Mouse (Mus musculus): ENCODE measurements at regions not wholly inside any gene's neighbourhood (a gene's known extent, or its start where the extent isn't known, plus 50 kb on each side); places are given as distances from the start of the nearest gene placed in this dataset.

DNA sequence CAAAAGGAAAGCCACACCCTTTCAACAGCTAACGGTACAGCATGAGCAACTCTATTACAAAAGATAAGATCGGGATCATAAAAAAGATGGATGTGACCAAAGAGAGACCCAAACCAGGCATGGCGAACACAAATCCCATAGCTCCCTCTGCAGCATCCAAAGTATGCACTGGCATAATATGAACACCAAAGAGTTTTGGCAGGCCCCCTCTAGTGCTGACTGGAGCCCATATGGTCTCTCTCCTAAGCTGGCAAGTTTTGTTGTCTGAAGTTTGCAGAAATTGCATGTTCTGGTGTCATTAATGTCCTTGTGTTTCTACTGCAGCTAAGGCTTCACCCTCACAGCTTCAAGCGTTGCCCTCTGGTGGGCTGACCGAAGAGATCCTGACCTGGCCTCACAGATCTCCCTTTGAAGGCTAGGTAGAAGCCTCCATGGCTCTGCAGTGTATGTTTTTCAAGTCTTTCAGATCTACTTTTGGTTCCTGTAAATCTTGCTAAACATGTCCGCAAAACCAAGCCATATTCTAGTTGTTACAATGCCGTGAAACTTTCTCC is 75.7 kb upstream of the Bcl2l14 start:
- no peaks in the 10 kb centered on the region for H3K27me3 ChIP-seq (replicated peaks; ENCODE audit: insufficient read depth, low read length)
- no peak overlapping the region for H3K9ac ChIP-seq (replicated peaks; ENCODE audit: low read depth)
- H3K9me3 ChIP-seq (ENCODE audit: low read length): no peaks in the 10 kb centered on the region
- H3K4me3 ChIP-seq (ENCODE audit: low read depth, low read length): no peak overlapping the region
- no peak for DNase-seq (ENCODE audit: low spot score)
- no peaks in the 10 kb centered on the region for H3K36me3 ChIP-seq (ENCODE audit: insufficient read depth, low read length)
- no peak for ATAC-seq
- no peak overlapping the region for H3K27ac ChIP-seq (ENCODE audit: low read length)
- H3K4me1 ChIP-seq (ENCODE audit: insufficient read depth, low read depth, low read length): no peaks in the 10 kb centered on the region
- TF ChIP-seq CTCF (IDR thresholded peaks at IDR 0.05) (0 out of 2 replicates have a peak, but pooled peaks have one; percentile 28), EP300 (IDR thresholded peaks at IDR 0.05) (no peak)
- H3K4me2 ChIP-seq (replicated peaks; ENCODE audit: low read depth, low read length): no peak overlapping the region
- 86% methylated on average over 7 of the region's 7 CpGs for WGBS

DNA sequence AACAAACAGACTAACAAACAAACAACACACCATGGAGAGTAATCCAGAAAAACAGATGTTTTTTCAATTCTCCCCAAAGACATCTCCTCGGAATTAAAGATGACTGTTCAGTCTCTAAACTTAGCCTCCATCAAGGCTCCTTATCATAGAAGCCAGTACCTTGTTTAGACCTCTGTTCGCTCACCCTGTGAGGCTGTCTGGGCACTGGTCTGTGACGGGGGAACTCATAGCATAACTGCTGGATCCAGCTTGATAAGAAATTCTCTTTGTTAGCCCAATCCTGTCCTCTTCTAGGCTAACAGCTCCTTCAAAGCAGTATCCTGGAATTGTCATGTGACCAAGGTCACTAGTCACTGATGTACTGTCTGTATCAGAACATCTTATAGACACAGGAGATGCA is 72.1 kb upstream of the Bcl2l14 start:
- Histone ChIP-seq H3K9me3 (ENCODE audit: low read length) (no peaks in the 10 kb centered on the region), H3K4me3 (ENCODE audit: low read depth, low read length) (no peak overlapping the region), H3K9ac (replicated peaks; ENCODE audit: low read depth) (no peak overlapping the region), H3K27ac (ENCODE audit: low read length) (no peak overlapping the region), H3K36me3 (ENCODE audit: insufficient read depth, low read length) (no peaks in the 10 kb centered on the region), H3K4me2 (replicated peaks; ENCODE audit: low read depth, low read length) (no peak overlapping the region), H3K4me1 (ENCODE audit: insufficient read depth, low read depth, low read length) (no peaks in the 10 kb centered on the region), H3K27me3 (replicated peaks; ENCODE audit: insufficient read depth, low read length) (no peaks in the 10 kb centered on the region)
- TF ChIP-seq CTCF (IDR thresholded peaks at IDR 0.05) (no peak), EP300 (IDR thresholded peaks at IDR 0.05) (no peak)
- WGBS: 78% methylated on average over 3 of the region's 3 CpGs
- ATAC-seq (no peak), DNase-seq (ENCODE audit: low spot score) (no peak)

GRCm38 (mm10) chr6:134325564-134325963 is 70.6 kb upstream of the Bcl2l14 start:
- Histone ChIP-seq H3K9ac (replicated peaks; ENCODE audit: low read depth) (no peak overlapping the region), H3K4me3 (ENCODE audit: low read depth, low read length) (no peak overlapping the region), H3K27ac (ENCODE audit: low read length) (no peak overlapping the region), H3K36me3 (ENCODE audit: insufficient read depth, low read length) (no peaks in the 10 kb centered on the region), H3K4me2 (replicated peaks; ENCODE audit: low read depth, low read length) (no peak overlapping the region), H3K4me1 (ENCODE audit: insufficient read depth, low read depth, low read length) (no peaks in the 10 kb centered on the region), H3K9me3 (ENCODE audit: low read length) (no peaks in the 10 kb centered on the region), H3K27me3 (replicated peaks; ENCODE audit: insufficient read depth, low read length) (no peaks in the 10 kb centered on the region)
- WGBS: 95% methylated on average over 4 of the region's 4 CpGs
- ATAC-seq (no peak), DNase-seq (ENCODE audit: low spot score) (no peak)
- TF ChIP-seq EP300 (IDR thresholded peaks at IDR 0.05) (no peak), CTCF (IDR thresholded peaks at IDR 0.05) (no peak)

- no peaks in the 10 kb centered on the region for H3K36me3 ChIP-seq (ENCODE audit: insufficient read depth, low read length)
- no peaks in the 10 kb centered on the region for H3K27me3 ChIP-seq (replicated peaks; ENCODE audit: insufficient read depth, low read length)
- no peak for DNase-seq (ENCODE audit: low spot score)
- no peak overlapping the region for H3K4me3 ChIP-seq (ENCODE audit: low read depth, low read length)
- H3K4me2 ChIP-seq (replicated peaks; ENCODE audit: low read depth, low read length): no peak overlapping the region
- TF ChIP-seq CTCF (IDR thresholded peaks at IDR 0.05) (no peak), EP300 (IDR thresholded peaks at IDR 0.05) (no peak)
- WGBS: 59% methylated on average over 10 of the region's 10 CpGs
- H3K27ac ChIP-seq (ENCODE audit: low read length): no peak overlapping the region
- no peak for ATAC-seq
- no peaks in the 10 kb centered on the region for H3K4me1 ChIP-seq (ENCODE audit: insufficient read depth, low read depth, low read length)
- no peaks in the 10 kb centered on the region for H3K9me3 ChIP-seq (ENCODE audit: low read length)
- no peak overlapping the region for H3K9ac ChIP-seq (replicated peaks; ENCODE audit: low read depth)
These were observed 66.4 kb upstream of the Bcl2l14 start for GRCm38 (mm10) chr6:134329550-134330299.

DNA sequence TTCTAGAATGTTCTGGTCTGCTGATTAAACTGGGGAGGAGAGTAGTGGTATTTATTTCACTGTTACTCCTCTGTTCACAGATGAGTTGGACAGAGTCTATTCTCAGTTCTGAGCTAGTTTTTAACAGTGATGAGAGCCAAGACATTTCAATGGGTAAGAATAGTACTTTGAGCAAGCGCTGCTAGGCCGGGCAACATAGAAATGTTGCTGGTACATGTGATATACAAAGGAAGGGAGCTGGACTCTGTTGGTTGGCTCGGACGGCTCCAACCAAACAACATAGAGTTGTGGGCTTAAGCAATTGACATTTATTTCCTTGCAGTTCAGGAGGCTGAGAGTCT is 65.8 kb upstream of the Bcl2l14 start:
- TF ChIP-seq CTCF (IDR thresholded peaks at IDR 0.05) (no peak), EP300 (IDR thresholded peaks at IDR 0.05) (no peak)
- Histone ChIP-seq H3K27me3 (replicated peaks; ENCODE audit: insufficient read depth, low read length) (no peaks in the 10 kb centered on the region), H3K4me2 (replicated peaks; ENCODE audit: low read depth, low read length) (no peak overlapping the region), H3K4me1 (ENCODE audit: insufficient read depth, low read depth, low read length) (no peaks in the 10 kb centered on the region), H3K27ac (ENCODE audit: low read length) (no peak overlapping the region), H3K4me3 (ENCODE audit: low read depth, low read length) (no peak overlapping the region), H3K36me3 (ENCODE audit: insufficient read depth, low read length) (no peaks in the 10 kb centered on the region), H3K9me3 (ENCODE audit: low read length) (no peaks in the 10 kb centered on the region), H3K9ac (replicated peaks; ENCODE audit: low read depth) (no peak overlapping the region)
- DNase-seq (ENCODE audit: low spot score): no peak
- 82% methylated on average over 4 of the region's 4 CpGs for WGBS
- ATAC-seq: no peak

GRCm38 (mm10) chr6:134332718-134333432 is 63.2 kb upstream of the Bcl2l14 start:
- Histone ChIP-seq H3K9ac (replicated peaks; ENCODE audit: low read depth) (no peak overlapping the region), H3K9me3 (ENCODE audit: low read length) (no peaks in the 10 kb centered on the region), H3K4me3 (ENCODE audit: low read depth, low read length) (no peak overlapping the region), H3K36me3 (ENCODE audit: insufficient read depth, low read length) (no peaks in the 10 kb centered on the region), H3K4me2 (replicated peaks; ENCODE audit: low read depth, low read length) (peak overlapping the region; percentile 32), H3K4me1 (ENCODE audit: insufficient read depth, low read depth, low read length) (no peaks in the 10 kb centered on the region), H3K27me3 (replicated peaks; ENCODE audit: insufficient read depth, low read length) (no peaks in the 10 kb centered on the region), H3K27ac (ENCODE audit: low read length) (no peak overlapping the region)
- ATAC-seq (no peak), DNase-seq (ENCODE audit: low spot score) (peak; percentile 12)
- WGBS: 36% methylated on average over 15 of the region's 15 CpGs
- TF ChIP-seq CTCF (IDR thresholded peaks at IDR 0.05) (no peak), EP300 (IDR thresholded peaks at IDR 0.05) (no peak)

Data from lung, postnatal 0 days (tissue).